Mouse (Mus musculus) small intestine, adult 2 months (tissue): ENCODE measurements around the gene Kcnd3.

Experiments used
- CTCF ChIP-seq: fragments of 200-500 bp; IDR thresholded peaks from 2 replicates; pipeline ENCODE4 v1.5.1; 2012; ENCODE audit warnings: low read depth, mild to moderate bottlenecking, control low read depth, inconsistent platforms, low read length, moderate library complexity, mixed read lengths; ENCODE audit not compliant: insufficient replicate concordance, insufficient read length; ENCODE audit errors: extremely low read depth
- POLR2A ChIP-seq: fragments of 200-500 bp; IDR thresholded peaks from 2 replicates; pipeline ENCODE4 v1.6.1; 2012; ENCODE audit warnings: low read depth, mild to moderate bottlenecking, control low read depth, inconsistent platforms, low read length, moderate library complexity

- no peak for TF ChIP-seq POLR2A
- TF ChIP-seq CTCF: no peak
Observed at GRCm38 (mm10) chr3:105496216-105496615, 44.1 kb downstream of the Kcnd3 start.
